Mouse (Mus musculus) embryo, embryonic 11 days (tissue): Measurements from ENCODE around the gene Mrpl23.

Experiments used
- DNase-seq: peaks from one replicate; pipeline ENCODE4 v3.0.0-alpha.2; 2015

Gene Mrpl23

GRCm38 (mm10) chr7:142522352-142522751, 10.1 kb upstream of the Mrpl23 start:
- DNase-seq = peak; percentile 73

- DNase-seq = peak; percentile 61
These were observed 9.1 kb upstream of the Mrpl23 start for GRCm38 (mm10) chr7:142523200-142523990.

- peak; percentile 72 for DNase-seq
These were observed 6.9 kb upstream of the Mrpl23 start for GRCm38 (mm10) chr7:142525342-142526178.

- peak; percentile 7 for DNase-seq
These were observed 3.1 kb upstream of the Mrpl23 start for GRCm38 (mm10) chr7:142529350-142529749.

GRCm38 (mm10) chr7:142531973-142532521, 439 bp upstream of the Mrpl23 start:
- DNase-seq = peak; percentile 8

- DNase-seq = peak; percentile 92
These were observed 771 bp downstream of the Mrpl23 start for GRCm38 (mm10) chr7:142533059-142533855.

- DNase-seq = no peak
These were observed 2.6 kb downstream of the Mrpl23 start for GRCm38 (mm10) chr7:142535116-142535515.

- DNase-seq = no peak
These were observed 3.3 kb downstream of the Mrpl23 start for GRCm38 (mm10) chr7:142535832-142536231.

- DNase-seq = no peak
These were observed 4.7 kb downstream of the Mrpl23 start for GRCm38 (mm10) chr7:142537181-142537580.

- peak; percentile 92 for DNase-seq
These were observed 5.4 kb downstream of the Mrpl23 start for GRCm38 (mm10) chr7:142537879-142538278.

GRCm38 (mm10) chr7:142538291-142538690, 5.8 kb downstream of the Mrpl23 start:
- DNase-seq = no peak

GRCm38 (mm10) chr7:142538766-142539165, 6.3 kb downstream of the Mrpl23 start:
- no peak for DNase-seq

- DNase-seq = no peak
These were observed 7.3 kb downstream of the Mrpl23 start for GRCm38 (mm10) chr7:142539828-142540227.

GRCm38 (mm10) chr7:142542771-142543303, 10.4 kb downstream of the Mrpl23 start:
- DNase-seq = peak; percentile 85

- DNase-seq = no peak
These were observed 13.5 kb downstream of the Mrpl23 start for GRCm38 (mm10) chr7:142545967-142546366.

- DNase-seq = no peak
These were observed 15.4 kb downstream of the Mrpl23 start for GRCm38 (mm10) chr7:142547874-142548273.

GRCm38 (mm10) chr7:142548706-142549105, 16.2 kb downstream of the Mrpl23 start:
- no peak for DNase-seq

GRCm38 (mm10) chr7:142549941-142550763, 17.7 kb downstream of the Mrpl23 start:
- no peak for DNase-seq

GRCm38 (mm10) chr7:142550935-142551373, 18.5 kb downstream of the Mrpl23 start:
- DNase-seq = no peak

GRCm38 (mm10) chr7:142551691-142552090, 19.2 kb downstream of the Mrpl23 start:
- DNase-seq = no peak
